Mouse (Mus musculus): ENCODE measurements around the gene Trmt10a.

DNA sequence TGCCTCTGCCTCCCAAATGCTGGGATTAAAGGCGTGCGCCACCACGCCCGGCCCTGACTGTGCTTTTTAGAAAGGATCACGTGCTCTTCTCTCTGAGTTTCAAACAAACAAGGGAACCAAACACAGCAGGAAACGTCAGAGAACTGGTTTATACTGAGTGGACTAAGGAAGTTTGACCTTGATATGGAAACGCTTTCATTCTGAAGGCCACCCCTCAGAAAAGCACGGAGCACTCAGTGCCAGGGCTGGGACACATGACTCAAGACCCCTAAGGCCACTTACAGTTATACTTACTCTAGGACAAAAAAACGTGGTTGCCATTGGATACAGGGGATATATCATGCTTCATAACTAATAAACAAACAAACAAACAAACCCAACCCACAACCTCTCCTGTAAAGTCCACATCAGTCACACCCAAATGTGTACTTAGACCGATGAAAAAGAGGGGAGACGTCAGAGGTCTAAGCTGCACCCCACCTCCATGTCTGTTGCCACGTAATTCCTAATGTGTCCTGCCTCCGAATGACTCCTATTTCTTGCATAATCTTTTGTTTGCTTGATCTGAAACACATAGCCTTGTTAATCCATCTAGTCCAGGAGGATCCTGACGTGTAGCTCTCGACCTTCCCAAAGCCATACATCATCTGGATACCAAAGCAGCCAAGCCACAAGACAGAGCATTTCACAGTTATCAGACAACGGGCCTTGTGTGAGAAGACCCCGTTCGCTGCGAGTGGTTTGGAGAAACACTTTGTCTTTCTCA, 46.8 kb upstream of the Trmt10a start:
- TF ChIP-seq GATA1 (IDR thresholded peaks at IDR 0.05; ENCODE audit: borderline replicate concordance, low read length) = no peak
- TF ChIP-seq FLI1 (IDR thresholded peaks at IDR 0.05; ENCODE audit: low read length) = no peak
